Mouse (Mus musculus): ENCODE results near the gene Mapk14. TPM values are rescaled to one million over a fixed set of nuclear protein-coding genes. Genes with fewer than 3 reads are reported as not detected.
A peak's percentile ranks its signal among the peaks of the same experiment; 100 is the strongest.

The Mapk14 gene
- polyA plus RNA-seq, 1 experiment from 2014 or later: 39.2 TPM

DNA sequence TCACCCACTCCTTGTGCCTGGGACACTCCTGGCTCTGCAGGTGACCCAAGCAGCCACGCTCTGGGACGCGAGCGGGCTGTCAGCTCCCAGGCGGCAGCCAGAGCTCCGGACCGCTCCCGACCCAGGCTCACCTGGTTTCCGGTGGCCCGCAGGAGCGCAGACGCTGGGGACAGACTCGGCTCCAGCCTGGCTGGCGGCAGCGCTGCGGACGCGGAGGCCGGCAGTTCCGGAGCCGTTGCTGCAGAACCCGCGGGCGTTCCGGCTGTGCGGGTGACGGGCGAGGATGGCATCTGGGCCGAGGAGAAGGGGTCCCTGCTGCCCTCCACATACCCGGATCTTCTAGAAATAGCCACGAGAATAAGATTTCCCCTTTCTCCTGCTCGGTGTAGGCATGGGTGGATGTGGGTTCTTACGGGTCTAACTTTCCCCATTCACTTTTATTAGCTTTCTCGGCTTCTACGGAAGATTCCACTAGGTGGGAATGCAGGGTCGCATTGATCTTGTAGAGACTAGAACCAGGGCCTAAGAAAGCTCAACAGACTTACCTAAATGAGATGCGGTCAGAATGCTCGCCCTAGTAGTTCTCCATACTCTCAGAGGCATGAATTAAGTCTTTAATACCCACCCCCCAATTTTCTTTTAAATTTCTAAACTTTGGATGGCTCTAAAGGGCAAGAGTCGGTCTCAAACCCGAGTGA, 1.4 kb upstream of the Mapk14 start, which contains the start of gene Slc26a8:
Slc26a8 (minus strand) TSS at position 648 of the 698 bp plus-strand sequence.
- peaks cover 23% of the 10 kb centered on the region for H3K27me3 ChIP-seq (ENCODE audit: insufficient read depth, poor library complexity, severe bottlenecking)
- no peaks in the 10 kb centered on the region for H3K36me3 ChIP-seq
- peak within 1 kb of the TSS; percentile 98 for H3K4me3 ChIP-seq
- no peaks in the 10 kb centered on the region for H3K9me3 ChIP-seq
- peak; percentile 41 for DNase-seq (ENCODE audit: low spot score)
- 9% methylated on average over 40 of the region's 40 CpGs for WGBS
- H3K4me1 ChIP-seq (replicated peaks): peaks cover 32% of the 10 kb centered on the region
- peak within 1 kb of the TSS; percentile 94 for H3K27ac ChIP-seq

GRCm38 (mm10) chr17:28691687-28692340, 685 bp downstream of the Mapk14 start:
- under 1% methylated on average over 53 of the region's 53 CpGs for WGBS
- Histone ChIP-seq H3K27ac (peak overlapping the region; percentile 94), H3K4me1 (replicated peaks) (peaks cover 43% of the 10 kb centered on the region), H3K36me3 (no peaks in the 10 kb centered on the region), H3K9me3 (no peaks in the 10 kb centered on the region), H3K4me3 (peak overlapping the region; percentile 98), H3K27me3 (ENCODE audit: insufficient read depth, poor library complexity, severe bottlenecking) (peaks cover 23% of the 10 kb centered on the region)
- peak; percentile 71 for DNase-seq (ENCODE audit: low spot score)

DNA sequence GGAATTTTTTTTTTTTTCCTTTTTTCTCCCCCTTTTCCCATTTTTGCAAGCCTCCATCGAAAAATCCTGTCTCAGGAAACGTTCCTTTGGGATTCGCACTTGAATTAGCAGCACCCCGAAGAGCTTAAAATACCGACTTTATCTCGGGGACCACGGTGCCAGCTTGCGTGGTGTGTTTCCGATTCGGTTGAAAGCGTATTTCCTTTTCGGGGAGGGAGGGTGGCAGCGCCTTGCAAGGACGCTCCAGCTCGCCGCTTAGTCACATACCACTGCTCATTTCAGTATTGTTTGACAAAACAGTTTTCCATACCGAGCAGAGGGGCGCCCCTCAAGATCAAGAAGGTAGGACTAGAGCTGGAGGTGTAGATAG, 1.2 kb downstream of the Mapk14 start:
- H3K27me3 ChIP-seq (ENCODE audit: insufficient read depth, poor library complexity, severe bottlenecking): peaks cover 23% of the 10 kb centered on the region
- DNase-seq (ENCODE audit: low spot score): no peak
- WGBS: under 1% methylated on average over 18 of the region's 18 CpGs
- H3K4me3 ChIP-seq: peak overlapping the region; percentile 98
- H3K36me3 ChIP-seq: no peaks in the 10 kb centered on the region
- no peaks in the 10 kb centered on the region for H3K9me3 ChIP-seq
- peaks cover 48% of the 10 kb centered on the region for H3K4me1 ChIP-seq (replicated peaks)
- H3K27ac ChIP-seq: peak overlapping the region; percentile 94

- 63% methylated on average over 3 of the region's 3 CpGs for WGBS
- Histone ChIP-seq H3K4me3 (peak overlapping the region; percentile 98), H3K9me3 (no peaks in the 10 kb centered on the region), H3K36me3 (no peaks in the 10 kb centered on the region), H3K27ac (no peak overlapping the region), H3K27me3 (ENCODE audit: insufficient read depth, poor library complexity, severe bottlenecking) (peaks cover 22% of the 10 kb centered on the region), H3K4me1 (replicated peaks) (peaks cover 55% of the 10 kb centered on the region)
- no peak for DNase-seq (ENCODE audit: low spot score)
Observed at GRCm38 (mm10) chr17:28693086-28693485, 2.0 kb downstream of the Mapk14 start.

DNA sequence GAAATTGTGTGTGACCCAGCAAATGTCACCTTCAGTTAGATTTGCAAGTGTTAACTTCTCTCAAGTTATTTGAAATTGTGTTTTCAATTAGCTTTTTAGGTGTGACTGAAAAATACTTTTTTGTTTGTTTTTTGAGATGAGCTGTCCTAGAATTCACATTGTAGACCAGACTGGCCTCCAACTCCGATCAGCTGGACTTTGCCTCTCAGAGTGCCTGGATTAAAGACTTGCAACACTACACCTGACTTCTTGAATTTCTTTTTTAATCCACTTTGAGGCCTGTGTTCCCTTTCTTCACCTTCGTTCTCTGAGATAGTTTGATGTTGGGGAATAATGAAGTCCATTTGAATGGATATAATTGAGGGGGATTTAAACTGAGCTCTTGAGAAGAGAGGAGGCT, 2.9 kb downstream of the Mapk14 start:
- Histone ChIP-seq H3K9me3 (no peaks in the 10 kb centered on the region), H3K27me3 (ENCODE audit: insufficient read depth, poor library complexity, severe bottlenecking) (peaks cover 12% of the 10 kb centered on the region), H3K36me3 (no peaks in the 10 kb centered on the region), H3K4me1 (replicated peaks) (peaks cover 60% of the 10 kb centered on the region), H3K27ac (no peak overlapping the region), H3K4me3 (no peak overlapping the region)
- DNase-seq (ENCODE audit: low spot score): no peak
- WGBS: 77% methylated on average over 2 of the region's 2 CpGs

- Histone ChIP-seq H3K4me1 (replicated peaks) (peaks cover 52% of the 10 kb centered on the region), H3K27ac (no peak overlapping the region), H3K9me3 (no peaks in the 10 kb centered on the region), H3K36me3 (no peaks in the 10 kb centered on the region), H3K27me3 (ENCODE audit: insufficient read depth, poor library complexity, severe bottlenecking) (peaks cover 4% of the 10 kb centered on the region), H3K4me3 (no peak overlapping the region)
- no peak for DNase-seq (ENCODE audit: low spot score)
- WGBS: 89% methylated on average over 4 of the region's 4 CpGs
Observed at GRCm38 (mm10) chr17:28694832-28695231, 3.7 kb downstream of the Mapk14 start.

DNA sequence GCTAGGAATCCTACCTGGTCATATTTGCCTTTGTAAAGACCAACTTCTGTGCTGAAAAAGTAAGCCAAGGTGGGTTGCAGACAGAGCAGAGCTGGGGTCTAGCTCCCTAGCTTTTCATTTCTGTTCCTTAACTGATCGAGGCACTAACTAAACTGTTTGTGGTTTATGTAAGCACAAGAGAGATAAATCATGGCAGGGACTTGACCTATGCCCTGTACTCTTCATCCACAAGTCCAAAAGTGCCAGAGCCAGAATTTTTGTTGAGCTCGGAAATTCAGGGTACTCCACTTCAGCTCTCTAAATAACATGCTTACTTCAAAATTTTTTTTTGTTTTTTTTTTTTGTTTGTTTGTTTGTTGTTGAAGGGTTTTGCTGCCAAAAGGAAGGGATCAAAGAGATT, 5.5 kb downstream of the Mapk14 start:
- no peak for DNase-seq (ENCODE audit: low spot score)
- Histone ChIP-seq H3K9me3 (no peaks in the 10 kb centered on the region), H3K4me1 (replicated peaks) (peaks cover 43% of the 10 kb centered on the region), H3K36me3 (peaks cover 1% of the 10 kb centered on the region; the same call in 1 of the 2 replicates), H3K27me3 (ENCODE audit: insufficient read depth, poor library complexity, severe bottlenecking) (no peaks in the 10 kb centered on the region), H3K4me3 (no peak overlapping the region), H3K27ac (no peak overlapping the region)
- 74% methylated on average over 2 of the region's 2 CpGs for WGBS

DNA sequence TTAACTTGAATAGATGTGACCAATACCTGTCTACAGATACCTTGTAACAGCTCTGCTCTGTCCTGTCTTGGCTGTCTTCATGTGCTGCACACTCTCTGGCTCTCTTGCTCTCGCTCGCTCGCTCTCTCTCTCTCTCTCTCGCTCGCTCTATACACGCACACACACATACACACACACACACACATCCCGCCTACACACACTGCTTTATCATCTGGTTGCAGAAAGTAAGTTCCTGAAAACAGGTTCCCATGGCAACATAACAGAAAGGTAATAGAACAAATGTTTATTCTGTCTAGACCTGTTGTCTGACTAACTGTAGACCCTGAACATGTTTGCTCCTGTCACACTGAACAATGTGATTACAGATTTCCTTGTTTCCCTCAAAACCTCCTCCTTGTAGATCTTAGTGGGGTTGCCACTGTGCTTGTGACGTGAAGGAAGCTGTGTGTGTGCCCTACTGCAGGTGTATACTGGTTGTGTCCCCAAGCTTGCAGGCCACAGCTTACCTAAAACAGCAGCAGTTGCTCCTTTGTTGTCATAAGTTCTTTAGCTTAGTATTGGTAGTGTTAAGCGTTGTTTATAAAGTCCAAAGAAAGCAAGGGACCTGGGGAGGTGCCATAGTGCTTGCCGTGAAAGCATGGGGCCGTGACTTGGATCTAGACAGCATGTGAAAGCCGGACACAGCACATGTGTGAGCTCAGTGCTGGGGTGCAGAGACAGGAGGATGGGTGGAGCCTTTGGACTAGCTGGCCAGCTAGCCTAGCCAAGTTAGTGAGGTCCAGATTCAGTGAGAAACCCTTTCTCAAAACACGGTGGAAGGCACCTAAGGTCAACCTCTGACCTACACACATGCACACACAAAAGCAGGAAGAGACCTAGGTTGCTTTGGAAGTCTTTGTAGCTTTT, 6.4 kb downstream of the Mapk14 start:
- no peaks in the 10 kb centered on the region for H3K27me3 ChIP-seq (ENCODE audit: insufficient read depth, poor library complexity, severe bottlenecking)
- H3K4me3 ChIP-seq: no peak overlapping the region
- peaks cover 41% of the 10 kb centered on the region for H3K4me1 ChIP-seq (replicated peaks)
- 86% methylated on average over 13 of the region's 13 CpGs for WGBS
- peak overlapping the region; percentile 9; the same call in 1 of the 2 replicates for H3K27ac ChIP-seq
- H3K9me3 ChIP-seq: no peaks in the 10 kb centered on the region
- peaks cover 4% of the 10 kb centered on the region; the same call in 1 of the 2 replicates for H3K36me3 ChIP-seq
- no peak for DNase-seq (ENCODE audit: low spot score)

DNA sequence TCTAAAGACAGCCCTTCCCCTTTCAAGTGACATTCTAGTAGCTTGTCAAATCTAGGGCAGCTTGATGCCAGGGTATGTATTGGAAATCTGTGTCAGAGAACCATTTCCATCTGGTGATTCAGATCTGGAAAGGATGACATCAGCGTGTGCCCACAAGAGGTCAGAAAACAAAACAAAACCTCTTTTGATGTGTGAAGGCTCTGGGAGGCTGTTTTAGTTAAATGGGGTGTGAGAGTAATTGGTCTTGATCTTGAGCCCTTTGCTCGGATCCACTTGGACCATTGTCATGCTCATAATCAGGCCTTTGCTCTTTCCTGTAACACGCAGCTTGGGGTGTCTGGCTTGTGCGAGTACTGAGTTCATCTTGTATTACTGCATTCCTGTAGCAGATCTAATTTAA, 7.1 kb downstream of the Mapk14 start:
- Histone ChIP-seq H3K9me3 (no peaks in the 10 kb centered on the region), H3K27me3 (ENCODE audit: insufficient read depth, poor library complexity, severe bottlenecking) (no peaks in the 10 kb centered on the region), H3K4me1 (replicated peaks) (peaks cover 34% of the 10 kb centered on the region), H3K36me3 (peaks cover 4% of the 10 kb centered on the region; the same call in 1 of the 2 replicates), H3K27ac (no peak overlapping the region), H3K4me3 (no peak overlapping the region)
- 56% methylated on average over 4 of the region's 4 CpGs for WGBS
- no peak for DNase-seq (ENCODE audit: low spot score)

GRCm38 (mm10) chr17:28698672-28699071, 7.5 kb downstream of the Mapk14 start:
- DNase-seq (ENCODE audit: low spot score): no peak
- 93% methylated on average over 2 of the region's 2 CpGs for WGBS
- H3K4me1 ChIP-seq (replicated peaks): peaks cover 30% of the 10 kb centered on the region

DNA sequence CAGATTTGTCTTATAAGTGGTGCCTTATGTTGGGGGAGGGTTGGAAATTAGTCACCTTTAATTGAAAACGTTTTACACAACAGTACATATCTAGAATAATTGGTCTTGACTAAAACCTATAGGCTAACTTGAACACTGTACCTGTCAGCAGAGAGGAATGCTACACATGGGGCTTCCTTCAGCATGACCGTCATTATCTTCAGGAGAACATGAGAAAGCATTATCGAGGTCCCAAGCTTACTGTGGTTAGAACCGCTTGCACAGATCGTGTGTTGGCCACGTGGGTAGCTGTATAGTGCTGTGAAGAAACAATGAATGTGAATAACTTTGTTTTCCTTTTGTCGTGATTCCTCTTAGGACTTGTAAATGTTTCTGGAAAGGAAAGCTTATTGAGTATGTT, 8.7 kb downstream of the Mapk14 start:
- peaks cover 28% of the 10 kb centered on the region for H3K4me1 ChIP-seq (replicated peaks)
- no peak overlapping the region for H3K27ac ChIP-seq
- WGBS: 92% methylated on average over 7 of the region's 7 CpGs
- no peak for DNase-seq (ENCODE audit: low spot score)
- H3K4me3 ChIP-seq: no peak overlapping the region
- H3K9me3 ChIP-seq: no peaks in the 10 kb centered on the region
- no peaks in the 10 kb centered on the region for H3K27me3 ChIP-seq (ENCODE audit: insufficient read depth, poor library complexity, severe bottlenecking)
- peaks cover 5% of the 10 kb centered on the region; the same call in 1 of the 2 replicates for H3K36me3 ChIP-seq

More at GRCm38 (mm10) chr17:28698672-28699071, 7.5 kb downstream of the Mapk14 start:
- Histone ChIP-seq H3K4me3 (no peak overlapping the region), H3K27ac (no peak overlapping the region), H3K36me3 (peaks cover 4% of the 10 kb centered on the region; the same call in 1 of the 2 replicates), H3K27me3 (ENCODE audit: insufficient read depth, poor library complexity, severe bottlenecking) (no peaks in the 10 kb centered on the region), H3K9me3 (no peaks in the 10 kb centered on the region)

DNA sequence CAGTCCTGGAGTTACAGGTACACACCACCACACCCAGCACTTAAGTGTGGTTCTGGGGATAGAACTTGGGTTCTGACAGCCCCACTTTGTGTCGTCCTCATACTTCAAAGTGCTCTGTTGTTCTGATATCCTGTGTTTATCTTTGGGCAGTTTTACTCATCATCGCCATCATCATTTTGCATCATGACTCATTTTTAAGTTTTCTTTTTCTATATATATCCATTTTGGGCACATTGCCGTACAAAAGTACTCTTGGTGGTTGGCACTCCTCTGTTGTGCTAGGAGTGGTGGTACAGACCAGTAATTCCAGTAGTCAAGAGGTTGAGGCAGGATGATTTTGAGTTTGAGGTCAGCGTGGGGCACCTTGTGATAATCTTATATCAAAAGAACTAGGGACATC, 10.0 kb downstream of the Mapk14 start:
- 97% methylated on average over 4 of the region's 4 CpGs for WGBS
- H3K4me3 ChIP-seq: no peak overlapping the region
- H3K27ac ChIP-seq: no peak overlapping the region
- H3K9me3 ChIP-seq: no peaks in the 10 kb centered on the region
- peaks cover 27% of the 10 kb centered on the region for H3K4me1 ChIP-seq (replicated peaks)
- peaks cover 11% of the 10 kb centered on the region; the same call in 1 of the 2 replicates for H3K36me3 ChIP-seq
- no peaks in the 10 kb centered on the region for H3K27me3 ChIP-seq (ENCODE audit: insufficient read depth, poor library complexity, severe bottlenecking)
- DNase-seq (ENCODE audit: low spot score): no peak

All from hindbrain, embryonic 10.5 days (tissue).